Mouse (Mus musculus): ENCODE results near the gene Tmem116.

DNA sequence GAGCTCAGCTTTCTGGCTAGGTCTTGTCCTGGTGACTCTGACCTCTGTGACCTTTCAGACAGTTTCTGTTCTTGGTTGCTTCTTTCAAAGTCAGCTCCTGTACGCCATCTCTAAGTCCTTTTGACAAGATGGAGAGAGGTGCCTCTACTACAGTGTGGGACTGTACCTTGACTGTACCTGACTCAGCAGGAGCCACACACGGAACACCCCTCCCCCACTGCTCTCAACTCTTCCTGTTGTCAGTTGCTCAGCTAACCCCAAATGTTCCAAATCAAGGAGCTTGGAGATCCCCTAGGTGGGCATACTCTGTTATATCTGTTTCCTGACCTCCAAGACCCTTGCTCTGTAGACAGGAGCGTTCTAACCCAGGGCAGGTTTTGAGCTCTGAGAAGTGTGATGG, 51.5 kb downstream of the Tmem116 start, which contains the start of gene Adam1b:
- TF ChIP-seq CTCF (IDR thresholded peaks at IDR 0.05; ENCODE audit: extremely low read depth, insufficient read length, insufficient replicate concordance, low read depth, low read length) (no peak), POLR2A (IDR thresholded peaks at IDR 0.05; ENCODE audit: low read depth, low read length) (no peak)
